Mouse (Mus musculus): Measurements from ENCODE around the gene Slc44a5.

The Slc44a5 gene

GRCm38 (mm10) chr3:153973171-153973948 is at the start of gene Slc44a5:
Slc44a5 (plus strand) TSS chr3:153973436.
- DNase-seq (ENCODE audit: low spot score in 2 of 2), result peak; percentile 38 to 41

GRCm38 (mm10) chr3:153926333-153926732 is 46.9 kb upstream of the Slc44a5 start:
- DNase-seq (ENCODE audit: low spot score in 2 of 2), result no peak

- no peak for DNase-seq (ENCODE audit: low spot score in 2 of 2)
Observed at GRCm38 (mm10) chr3:153929526-153929925, 43.7 kb upstream of the Slc44a5 start.

GRCm38 (mm10) chr3:153932461-153932860 is 40.8 kb upstream of the Slc44a5 start:
- DNase-seq (ENCODE audit: low spot score in 2 of 2), result no peak

GRCm38 (mm10) chr3:153935878-153936277 is 37.4 kb upstream of the Slc44a5 start:
- DNase-seq (ENCODE audit: low spot score in 2 of 2), result no peak

- DNase-seq (ENCODE audit: low spot score in 2 of 2), result no peak
Observed at GRCm38 (mm10) chr3:153937116-153937810, 36.0 kb upstream of the Slc44a5 start.

- DNase-seq (ENCODE audit: low spot score in 2 of 2), result no peak
Observed at GRCm38 (mm10) chr3:153940021-153940420, 33.2 kb upstream of the Slc44a5 start.

GRCm38 (mm10) chr3:153940486-153940885 is 32.8 kb upstream of the Slc44a5 start:
- no peak for DNase-seq (ENCODE audit: low spot score in 2 of 2)

- no peak for DNase-seq (ENCODE audit: low spot score in 2 of 2)
Observed at GRCm38 (mm10) chr3:153941613-153942012, 31.6 kb upstream of the Slc44a5 start.

GRCm38 (mm10) chr3:153943003-153943640 is 30.1 kb upstream of the Slc44a5 start:
- DNase-seq (ENCODE audit: low spot score in 2 of 2), result no peak

GRCm38 (mm10) chr3:153943901-153944334 is 29.3 kb upstream of the Slc44a5 start:
- peak in 1 of 2 experiments; percentile 21 for DNase-seq (ENCODE audit: low spot score in 2 of 2)

- peak; percentile 85 to 91 for DNase-seq (ENCODE audit: low spot score in 2 of 2)
Observed at GRCm38 (mm10) chr3:153944335-153944990, 28.8 kb upstream of the Slc44a5 start, which contains the start of gene Acadm. Acadm (minus strand) TSS chr3:153944632.

GRCm38 (mm10) chr3:153947271-153947670 is 26.0 kb upstream of the Slc44a5 start:
- no peak for DNase-seq (ENCODE audit: low spot score in 2 of 2)

- DNase-seq (ENCODE audit: low spot score in 2 of 2), result no peak
Observed at GRCm38 (mm10) chr3:153948176-153948575, 25.1 kb upstream of the Slc44a5 start.

- no peak for DNase-seq (ENCODE audit: low spot score in 2 of 2)
Observed at GRCm38 (mm10) chr3:153957916-153958315, 15.3 kb upstream of the Slc44a5 start.

- no peak for DNase-seq (ENCODE audit: low spot score in 2 of 2)
Observed at GRCm38 (mm10) chr3:153959035-153959730, 14.1 kb upstream of the Slc44a5 start.

- DNase-seq (ENCODE audit: low spot score in 2 of 2), result no peak
Observed at GRCm38 (mm10) chr3:153959731-153960207, 13.5 kb upstream of the Slc44a5 start.

- DNase-seq (ENCODE audit: low spot score in 2 of 2), result no peak
Observed at GRCm38 (mm10) chr3:153960884-153961283, 12.4 kb upstream of the Slc44a5 start.

GRCm38 (mm10) chr3:153961632-153962389 is 11.4 kb upstream of the Slc44a5 start:
- DNase-seq (ENCODE audit: low spot score in 2 of 2), result no peak

- no peak for DNase-seq (ENCODE audit: low spot score in 2 of 2)
Observed at GRCm38 (mm10) chr3:153967447-153967846, 5.8 kb upstream of the Slc44a5 start.
